Mouse (Mus musculus) thymus, adult 2 months (tissue): ENCODE data around the gene Gprc5d.

ENCODE experiments used
- CTCF ChIP-seq: fragments of 200-500 bp; IDR thresholded peaks from 2 replicates; pipeline ENCODE4 v1.5.1; 2012; ENCODE audit warnings: mild to moderate bottlenecking, control low read depth, low read length, moderate library complexity, borderline replicate concordance; ENCODE audit not compliant: control insufficient read depth, poor library complexity, insufficient read depth; ENCODE audit errors: extremely low read depth
- POLR2A ChIP-seq: fragments of 200-500 bp; IDR thresholded peaks from 2 replicates; pipeline ENCODE4 v1.6.1; 2012; ENCODE audit warnings: mild to moderate bottlenecking, low read length, control low read depth, moderate library complexity; ENCODE audit not compliant: control insufficient read depth, poor library complexity, insufficient read depth; ENCODE audit errors: extremely low read depth

DNA sequence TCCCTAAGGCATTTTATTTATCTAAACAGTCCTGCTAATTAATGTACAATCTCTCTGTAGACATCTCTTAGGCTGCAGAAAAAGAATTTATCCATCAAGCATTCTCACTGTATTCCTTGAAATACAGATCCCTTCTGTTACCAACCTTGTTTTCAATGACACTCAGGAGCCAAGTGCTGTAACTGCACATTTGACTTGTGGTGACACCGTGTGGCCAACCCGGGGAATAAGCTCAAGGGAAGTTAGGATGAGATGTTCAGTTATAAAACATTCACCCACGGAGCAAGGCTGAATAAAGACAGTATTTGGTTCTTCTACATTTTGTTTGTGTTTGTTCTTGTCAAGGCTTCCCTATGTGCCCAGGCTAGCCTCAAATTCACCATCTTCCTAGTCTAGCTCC lies 26.4 kb upstream of the Gprc5d start:
- TF ChIP-seq CTCF: no peak
- no peak for TF ChIP-seq POLR2A
